Mouse (Mus musculus) hindlimb bud, embryonic 11.5 days (tissue): Measurements from ENCODE around the gene Farp1.
"Not testable (repeated sequence)": the region's sequence is repeated elsewhere in the genome, so short reads cannot be mapped to it uniquely, and the experiment has no call there.

ENCODE experiments used
- DNase-seq: peaks from one replicate; pipeline ENCODE4 v3.0.0-alpha.2; 2012; ENCODE audit warnings: low read depth, low spot score; ENCODE audit errors: extremely low spot score

The Farp1 gene

DNA sequence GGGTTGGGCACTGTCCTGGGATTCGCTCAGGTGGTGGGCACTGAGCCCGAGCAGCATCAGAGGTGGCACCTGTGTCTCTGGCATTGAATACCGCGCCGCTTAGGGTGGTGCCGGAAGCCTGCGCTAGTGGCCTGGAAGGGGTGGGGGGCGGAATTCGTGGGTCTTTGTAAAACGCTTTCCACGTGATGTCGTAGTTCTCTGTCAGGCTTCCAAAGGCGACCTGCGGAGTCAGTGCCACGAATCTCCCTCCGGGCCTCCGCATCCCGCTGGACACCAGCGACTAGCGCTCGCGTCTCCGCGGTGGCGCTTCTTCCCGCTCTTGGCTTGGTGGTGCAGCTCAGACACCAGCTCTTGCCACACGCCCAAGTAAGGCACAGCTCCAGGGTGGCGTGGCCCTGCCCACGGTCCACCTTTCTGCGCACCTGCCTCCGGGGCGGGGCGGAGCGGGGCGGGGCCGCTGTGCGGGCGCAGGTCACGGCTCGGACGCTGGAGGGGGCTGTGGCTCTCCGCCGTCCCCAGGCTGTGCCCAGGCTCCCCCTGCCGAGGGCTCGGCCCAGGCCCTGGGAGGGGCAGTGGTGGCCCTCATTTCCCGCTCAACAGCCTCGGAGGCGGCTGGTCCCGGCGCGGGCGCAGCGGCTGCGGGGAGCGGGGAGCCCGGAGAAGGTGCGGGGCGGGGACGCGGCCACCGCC lies at the start of gene Farp1:
Gene Farp1 (plus strand): TSS at position 228 of the 690 bp plus-strand sequence.
- no peak for DNase-seq

DNA sequence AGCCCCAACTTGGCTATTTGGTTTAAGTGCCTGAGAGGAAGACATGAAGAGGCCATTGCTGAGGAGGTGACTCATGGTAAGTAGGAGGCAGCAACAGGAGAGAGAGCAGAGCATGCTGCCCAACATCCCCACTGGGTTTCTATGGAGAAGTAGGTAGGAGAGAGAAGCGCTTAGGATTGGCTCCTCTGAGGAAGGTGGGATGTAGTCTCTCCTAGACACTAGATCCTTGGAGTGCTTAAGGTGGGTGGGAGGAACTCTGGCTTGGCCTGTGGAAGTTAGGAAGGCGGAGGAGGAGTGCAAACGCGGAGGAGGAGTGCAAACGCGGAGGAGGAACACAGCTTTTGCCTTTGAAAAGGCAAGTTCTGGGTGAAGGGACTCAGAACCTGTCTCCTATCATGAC lies 45.9 kb upstream of the Farp1 start:
- no peak for DNase-seq

DNA sequence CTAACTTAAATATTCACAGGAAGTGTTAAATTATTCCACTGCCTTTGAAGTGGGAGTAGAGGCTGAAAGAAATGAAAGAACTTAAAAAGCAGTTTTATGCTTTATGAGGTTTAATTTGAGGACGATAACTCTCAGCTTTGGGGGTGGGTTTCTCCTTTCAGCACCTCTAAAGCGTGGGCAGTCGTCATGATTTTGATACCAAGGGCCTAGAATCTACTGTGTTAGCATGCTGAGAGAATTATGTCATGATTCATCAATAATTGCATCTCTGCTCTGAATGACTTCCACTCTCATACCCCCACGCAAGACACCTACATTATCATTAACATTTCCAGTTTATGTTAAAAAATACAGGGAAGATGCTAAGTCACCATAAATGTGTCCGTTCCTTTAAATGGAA lies 37.3 kb upstream of the Farp1 start:
- no peak for DNase-seq

DNA sequence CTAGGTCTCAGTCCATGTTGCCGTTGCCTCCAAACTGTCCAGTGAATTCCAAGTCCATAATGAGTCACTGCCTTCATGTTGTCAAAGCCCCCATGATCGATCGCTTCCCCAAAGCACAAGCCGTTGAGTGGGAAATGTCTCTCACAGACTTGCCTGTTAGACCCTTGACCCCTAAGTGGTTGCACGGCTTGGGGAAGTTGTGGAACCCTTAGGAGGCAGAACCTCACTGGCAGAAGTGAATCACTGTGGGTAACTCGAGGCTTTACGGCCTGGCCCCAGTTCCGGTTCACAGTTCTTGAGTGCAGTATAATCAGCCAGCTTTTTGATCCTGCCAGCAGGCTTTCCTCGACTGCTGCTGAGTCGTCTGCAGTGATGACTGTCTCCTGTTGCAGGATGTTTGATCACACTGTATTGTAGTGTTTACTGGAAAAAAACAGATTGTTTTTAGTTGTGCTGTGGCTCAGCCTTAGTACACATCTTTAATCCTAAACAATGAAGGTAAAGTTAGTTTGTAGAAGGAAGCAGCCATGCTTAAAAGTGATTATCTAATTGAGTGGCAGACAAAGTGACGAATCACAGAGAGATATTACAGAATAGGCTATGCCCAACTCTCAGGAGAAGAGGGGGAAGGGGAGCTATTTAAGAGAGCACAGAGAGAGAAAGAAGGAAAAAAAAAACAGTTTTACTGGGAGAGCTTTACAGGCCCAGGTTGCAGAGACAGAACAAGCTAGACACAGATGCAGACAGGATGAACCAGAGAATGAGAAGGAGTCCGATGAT lies 34.2 kb upstream of the Farp1 start:
- DNase-seq = no peak

DNA sequence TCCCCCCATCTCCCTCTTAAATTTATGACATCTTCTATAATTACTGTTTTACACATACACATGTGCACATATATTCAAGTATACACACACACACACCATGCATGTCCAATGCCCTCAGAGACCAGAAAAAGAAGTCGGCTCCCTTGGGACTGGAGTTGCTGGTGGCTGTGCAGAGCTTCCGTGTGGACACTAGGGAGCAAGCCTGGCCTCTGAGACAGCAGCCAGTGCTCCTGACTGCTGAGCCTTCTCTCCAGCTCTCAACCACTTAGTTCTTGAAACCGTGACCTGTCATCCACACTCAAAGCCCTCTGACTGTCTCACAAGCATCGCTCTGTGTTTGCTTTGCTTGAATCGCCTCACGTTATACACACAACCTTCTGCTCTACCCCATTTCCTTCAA lies 29.4 kb upstream of the Farp1 start:
- DNase-seq = no peak

DNA sequence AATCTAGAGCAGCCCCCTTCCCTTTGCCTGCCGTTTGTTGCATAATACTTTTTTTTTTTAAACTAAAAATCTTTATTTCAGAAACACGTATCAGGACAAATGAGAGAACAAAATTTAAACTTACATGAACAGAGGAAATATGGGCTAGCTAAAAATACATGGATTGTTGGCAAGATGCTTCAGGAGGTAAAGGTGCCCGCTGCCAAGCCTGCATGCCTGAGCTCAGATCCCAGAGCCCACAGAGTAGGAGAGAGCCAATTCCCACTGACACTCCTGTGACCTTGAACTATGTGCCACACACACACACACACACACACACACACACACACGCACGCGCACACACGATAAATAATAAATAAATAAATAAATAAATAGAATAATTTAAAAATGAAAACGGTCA lies 29.0 kb upstream of the Farp1 start:
- DNase-seq = no peak

DNA sequence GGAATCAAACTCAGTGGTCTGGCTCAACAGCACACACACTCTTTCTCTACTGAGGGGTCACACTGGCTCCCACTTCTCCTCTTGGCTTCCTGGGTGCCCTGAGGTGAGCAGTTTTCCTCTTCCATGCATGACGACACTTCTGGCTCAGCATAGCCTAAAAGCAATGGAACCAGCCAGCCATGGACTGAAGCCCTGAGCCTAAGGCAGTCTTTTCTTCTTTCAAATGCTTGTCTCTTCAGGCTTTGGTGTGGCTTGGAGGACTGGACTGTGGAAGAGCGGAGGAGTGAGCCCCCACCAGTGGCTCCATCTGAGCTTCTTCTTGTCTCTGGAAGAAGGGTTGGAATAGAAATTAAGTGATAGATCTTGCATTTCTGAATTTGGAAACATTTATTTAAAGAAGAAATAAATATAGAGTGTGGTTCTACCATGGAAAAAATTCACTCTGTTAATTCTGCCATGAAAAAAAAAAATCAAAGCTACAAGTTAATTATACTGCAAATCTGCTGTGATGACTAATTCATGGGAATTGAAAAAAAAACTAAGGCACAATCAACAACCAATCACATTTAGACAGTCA lies 19.8 kb upstream of the Farp1 start:
- no peak for DNase-seq

DNA sequence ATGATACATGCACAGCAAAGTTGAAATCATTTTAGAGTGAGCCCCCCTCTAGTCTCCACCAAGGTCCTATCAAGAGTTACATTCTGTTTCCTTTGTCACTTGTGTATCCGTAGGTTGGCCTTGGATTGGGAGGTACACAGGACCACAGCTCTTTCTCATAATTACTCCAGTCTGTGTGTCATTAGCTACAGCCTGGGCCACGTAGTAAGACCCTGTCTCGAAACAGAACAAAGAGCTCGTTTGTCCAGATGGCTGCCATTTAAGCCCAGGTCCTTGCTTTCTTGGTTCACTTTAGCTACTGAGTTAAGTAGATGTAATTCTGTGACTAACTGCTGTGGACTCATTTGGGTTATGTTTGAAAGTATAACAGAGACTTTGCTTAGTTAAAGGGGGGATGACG lies 12.6 kb upstream of the Farp1 start:
- DNase-seq = no peak

DNA sequence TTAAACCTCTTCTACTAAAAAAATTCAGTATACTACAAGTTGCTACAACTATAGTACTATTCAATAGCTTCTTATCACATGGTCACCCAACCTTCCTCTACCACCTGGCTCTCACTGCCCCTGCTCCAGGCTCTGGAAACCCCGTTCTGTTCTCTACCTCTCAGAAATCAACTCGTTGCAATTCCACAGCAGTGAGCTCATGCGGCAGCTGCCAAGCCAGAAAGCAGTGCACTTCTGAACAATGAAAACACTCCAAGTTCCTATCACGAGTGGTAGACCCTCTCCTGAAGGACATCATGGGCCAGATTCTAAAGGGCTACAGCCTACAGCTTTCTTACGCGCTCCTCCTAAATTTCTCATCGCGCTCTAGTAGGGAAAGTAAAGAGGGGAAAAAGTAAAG lies 9.6 kb upstream of the Farp1 start:
- no peak for DNase-seq

DNA sequence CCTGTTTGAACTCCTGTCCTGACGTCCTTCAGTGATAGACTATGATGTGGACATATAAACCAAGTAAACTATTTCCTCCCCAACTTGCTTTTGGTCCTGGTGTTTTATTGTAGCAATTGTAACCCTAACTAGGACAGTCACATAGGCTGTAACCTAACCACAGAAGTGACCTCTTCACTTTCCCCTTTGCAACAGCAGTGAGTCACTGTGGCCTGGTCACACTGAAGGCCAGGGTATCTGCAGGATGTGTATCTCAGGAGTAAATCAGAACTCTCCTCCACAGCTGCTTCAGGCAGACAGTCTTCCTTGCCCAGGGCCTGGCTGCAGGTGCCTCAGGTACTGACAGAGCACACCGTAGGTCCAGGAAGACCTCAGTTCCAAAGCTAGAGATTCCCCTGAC lies 3.6 kb upstream of the Farp1 start:
- no peak for DNase-seq

DNA sequence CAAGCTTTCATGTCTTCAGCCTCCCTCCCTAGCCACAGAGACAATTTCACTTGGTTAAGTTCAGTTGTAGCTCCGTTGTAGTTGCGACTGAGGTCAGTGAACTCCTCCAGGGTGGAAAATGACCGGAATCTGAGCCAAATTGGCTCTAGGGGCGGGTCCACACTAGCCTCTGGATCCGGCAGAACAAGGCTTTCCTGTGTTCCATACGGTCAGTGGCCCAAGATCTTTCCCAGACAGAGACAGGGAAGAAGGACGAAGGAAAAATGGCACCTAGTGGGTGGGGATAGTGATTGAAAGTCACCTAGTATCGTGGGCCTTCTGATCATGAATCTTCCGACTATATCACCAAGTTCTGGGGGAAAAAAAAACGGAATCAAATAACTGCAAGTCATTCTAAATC lies 475 bp upstream of the Farp1 start:
- no peak for DNase-seq

DNA sequence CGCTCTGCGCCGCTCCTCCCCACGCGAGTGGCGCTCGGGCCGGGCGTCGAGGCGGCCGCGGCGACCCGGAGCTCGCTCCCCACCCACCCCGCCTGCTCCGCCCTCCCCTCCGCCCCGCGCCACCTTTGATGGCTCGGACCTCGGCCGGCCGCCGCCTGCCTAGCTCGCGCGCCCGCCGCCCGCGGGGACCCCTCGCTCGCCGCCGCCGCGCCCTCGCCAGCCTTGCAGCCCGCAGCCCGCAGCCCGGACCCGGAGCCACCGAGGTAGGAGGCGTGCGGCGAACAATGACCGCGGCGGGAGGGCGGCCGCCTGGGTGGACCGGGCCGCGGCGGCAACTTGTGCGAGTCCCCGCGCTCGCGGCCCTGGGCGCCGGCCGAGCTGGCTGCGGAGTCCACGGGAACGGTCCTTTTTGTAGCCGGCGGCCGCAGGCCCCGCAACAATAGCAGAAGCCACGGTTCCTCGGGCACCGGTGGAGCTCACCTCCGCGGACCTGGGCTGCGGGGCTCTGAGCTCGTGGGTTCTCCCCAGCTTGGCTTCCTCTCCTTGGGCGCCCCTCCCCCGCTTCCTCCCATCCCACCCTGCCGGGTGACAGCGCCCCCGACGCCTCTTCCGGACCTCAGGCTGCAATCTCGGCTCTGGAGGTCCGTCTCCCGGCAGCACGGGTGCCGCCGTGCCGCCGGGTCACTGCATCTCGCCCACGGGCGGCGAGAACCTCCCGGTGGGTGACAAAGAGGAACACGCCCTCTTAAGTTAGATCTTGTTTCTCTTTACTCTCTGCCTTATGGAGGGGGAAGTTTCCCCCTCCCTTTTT lies 868 bp downstream of the Farp1 start:
- DNase-seq = no peak

DNA sequence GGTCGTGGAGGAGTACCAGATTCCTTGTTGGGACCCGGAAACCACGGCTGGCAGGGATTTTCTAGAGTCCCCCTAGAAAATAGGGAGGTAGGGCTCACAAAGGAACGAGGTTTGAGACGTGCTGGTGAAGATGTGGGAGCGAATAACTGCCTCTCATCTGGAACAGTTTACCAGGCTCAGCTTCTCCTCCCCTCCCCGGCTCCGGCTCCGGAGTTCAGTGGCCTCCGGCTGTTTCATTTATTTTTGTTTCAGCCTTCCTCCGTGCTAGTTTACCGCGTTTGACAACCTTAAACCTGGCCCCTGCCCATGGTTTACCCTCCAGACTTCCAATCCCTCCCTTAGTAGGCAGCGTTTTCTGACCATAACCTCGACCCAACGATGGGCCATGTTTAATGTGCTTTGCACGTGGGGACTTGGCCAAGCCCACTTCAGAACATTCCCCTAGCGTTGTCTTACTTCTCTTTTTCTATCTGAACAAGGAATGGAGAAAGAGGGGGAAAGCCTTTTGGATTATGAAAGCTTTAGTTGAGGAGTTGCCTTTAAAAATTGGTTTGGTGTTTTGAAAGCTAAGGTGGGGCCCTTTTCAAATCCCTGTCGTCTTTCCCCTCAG lies 1.7 kb downstream of the Farp1 start:
- no peak for DNase-seq

DNA sequence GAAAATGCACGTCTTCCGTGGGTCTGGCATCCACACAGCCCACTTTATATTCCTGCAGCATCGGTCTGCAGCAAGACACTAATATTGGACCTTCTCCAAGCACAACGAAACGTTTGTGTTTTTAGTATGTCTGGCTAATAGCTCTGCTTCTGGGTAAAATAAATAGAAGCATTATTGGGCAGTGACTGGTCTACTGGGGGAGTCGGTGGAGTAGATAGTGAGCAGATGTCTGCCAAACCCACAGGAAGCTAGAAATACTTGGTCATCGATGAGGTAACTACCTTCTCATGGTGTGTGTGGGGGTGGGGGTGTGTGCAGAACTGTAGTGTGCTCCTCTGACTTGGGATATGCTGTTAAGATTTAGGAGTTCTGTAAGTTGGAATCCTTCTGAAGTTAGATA lies 2.3 kb downstream of the Farp1 start:
- no peak for DNase-seq

DNA sequence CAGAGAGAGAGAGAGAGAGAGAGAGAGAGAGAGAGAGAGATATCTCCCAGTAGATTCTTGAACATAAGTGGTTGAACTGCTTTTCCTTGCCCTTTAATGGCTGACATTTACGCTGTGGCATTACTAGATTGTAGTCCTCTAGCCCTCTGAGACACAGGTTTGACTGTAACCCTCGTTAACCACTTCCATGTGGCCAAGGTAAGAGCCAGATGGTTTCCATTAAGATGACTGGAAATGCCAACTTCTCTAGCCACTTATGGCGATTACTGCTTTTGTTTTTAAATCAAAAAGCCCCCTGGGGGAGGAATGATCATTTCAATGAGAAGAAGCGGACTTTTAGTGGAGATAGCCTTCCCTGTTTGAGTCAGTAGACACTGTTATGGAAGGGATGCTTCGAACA lies 3.7 kb downstream of the Farp1 start:
- DNase-seq = peak; percentile 97

DNA sequence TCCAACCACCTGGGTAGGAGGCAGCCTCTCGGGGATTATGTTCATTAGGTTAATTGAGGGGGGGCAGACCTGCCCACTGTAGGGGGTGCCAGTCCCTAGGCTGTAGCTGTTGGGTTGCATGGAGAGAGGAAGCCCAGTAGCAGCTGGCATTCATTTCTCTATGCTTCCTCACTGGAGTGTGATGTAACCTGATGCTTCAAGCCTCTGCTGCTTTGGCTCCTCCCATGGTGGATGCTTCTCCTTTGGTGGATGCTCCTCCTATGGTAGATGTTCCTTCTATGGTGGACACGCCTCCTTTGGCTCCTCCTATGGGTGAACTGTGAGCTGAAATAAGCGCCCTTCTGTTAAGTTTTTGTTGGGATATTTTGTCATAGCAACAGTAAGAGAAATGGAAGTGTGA lies 9.1 kb downstream of the Farp1 start:
- no peak for DNase-seq

DNA sequence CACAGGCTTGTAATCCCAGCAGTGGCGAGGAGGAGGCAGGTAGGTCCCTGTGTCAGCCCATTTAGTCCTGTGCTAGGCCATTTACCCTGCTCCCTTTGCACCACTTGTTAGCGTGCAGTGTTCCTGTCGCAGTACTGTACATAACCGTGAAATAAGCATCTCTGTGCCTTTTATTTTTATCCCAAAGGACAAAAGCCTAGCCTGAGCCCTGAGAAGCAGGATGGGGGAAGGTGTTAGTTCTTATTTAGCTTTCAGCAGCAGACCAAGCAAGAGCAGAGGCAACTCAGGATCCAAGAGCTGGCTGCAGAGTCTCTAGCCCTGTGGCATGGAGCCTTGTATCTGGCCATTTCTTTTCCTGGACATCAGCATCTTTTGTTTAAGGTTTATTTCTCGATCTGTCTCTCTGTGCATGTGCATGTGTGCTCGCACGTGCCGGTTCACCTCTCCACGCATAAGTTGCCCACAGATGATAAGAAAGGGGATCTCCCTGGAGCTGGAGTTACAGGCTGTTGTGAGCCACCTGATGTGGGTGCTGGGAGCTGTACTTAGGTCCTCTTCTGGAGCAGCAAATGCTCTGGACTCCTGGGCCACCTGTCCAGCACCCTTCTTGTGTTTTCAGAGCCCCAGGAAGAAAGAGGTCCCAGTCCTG lies 11.4 kb downstream of the Farp1 start:
- no peak for DNase-seq

DNA sequence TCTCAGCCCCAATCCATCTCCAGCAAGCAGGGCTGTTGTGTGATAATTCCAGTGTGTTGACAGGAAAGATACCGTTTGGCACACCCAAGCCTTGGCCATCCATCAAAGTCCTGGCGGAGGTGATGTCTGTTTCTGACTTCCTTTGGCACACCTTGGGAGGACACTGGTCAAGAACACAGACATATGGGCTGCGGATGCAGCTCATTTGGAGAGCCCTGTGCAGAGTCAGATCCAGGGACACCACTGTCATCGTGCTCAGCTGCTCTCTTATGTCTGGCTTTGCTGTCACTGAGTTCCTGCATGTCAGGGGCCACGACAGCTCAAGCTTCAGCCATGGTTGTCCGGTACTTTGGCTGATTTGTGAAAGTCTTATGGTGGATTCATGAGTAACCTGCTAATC lies 12.8 kb downstream of the Farp1 start:
- no peak for DNase-seq

DNA sequence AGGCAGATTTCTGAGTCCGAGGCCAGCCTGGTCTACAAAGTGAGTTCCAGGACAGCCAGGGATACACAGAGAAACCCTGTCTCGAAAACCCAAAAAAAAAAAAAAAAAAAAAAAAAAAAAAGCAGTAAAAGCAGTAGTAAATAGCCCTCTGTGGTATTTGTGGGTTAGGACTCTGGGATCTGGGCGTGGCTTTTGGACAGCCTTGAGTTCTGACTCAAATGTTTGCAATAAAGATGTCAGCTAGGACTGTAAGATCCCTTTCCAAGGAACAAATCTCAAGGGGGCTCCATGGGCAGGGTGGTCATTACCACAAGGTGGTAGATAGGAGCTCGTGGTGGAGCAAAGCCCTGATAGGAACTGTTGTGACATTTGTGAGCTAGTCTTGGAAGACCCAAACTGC lies 16.0 kb downstream of the Farp1 start:
- DNase-seq = not testable (repeated sequence)

DNA sequence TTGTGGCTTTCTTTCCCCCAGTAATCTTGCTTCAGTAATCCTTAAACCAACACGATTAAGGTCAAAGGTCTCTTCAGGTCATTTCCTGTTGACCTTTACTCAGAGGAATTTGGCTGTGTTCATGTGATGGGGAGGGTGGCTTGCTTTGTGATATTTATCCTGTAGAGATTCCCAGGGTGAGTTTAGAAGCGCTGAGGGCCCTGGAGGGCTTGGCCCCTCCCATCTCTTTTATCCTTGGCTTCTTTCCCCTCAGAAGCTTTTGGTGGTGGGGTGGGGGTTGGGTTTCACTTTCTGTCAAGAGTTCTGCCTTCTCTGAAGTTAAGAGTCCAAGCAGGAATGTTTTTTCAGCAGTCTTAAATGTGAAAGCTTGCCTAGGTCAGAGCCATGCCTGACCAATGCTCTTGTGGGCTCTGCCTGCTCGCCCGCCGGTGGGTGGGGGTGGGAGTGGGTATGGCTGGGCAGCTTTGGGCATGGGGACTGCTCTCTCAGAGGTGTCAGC lies 18.1 kb downstream of the Farp1 start:
- no peak for DNase-seq
